Mouse (Mus musculus): Measurements from ENCODE around the gene Tnni2.

Gene Tnni2

GRCm38 (mm10) chr7:142431106-142431505 is 10.5 kb upstream of the Tnni2 start:
- DNase-seq = no peak

GRCm38 (mm10) chr7:142433623-142434022 is 8.0 kb upstream of the Tnni2 start:
- no peak for DNase-seq

- DNase-seq = no peak
Measured at GRCm38 (mm10) chr7:142434137-142434865, 7.3 kb upstream of the Tnni2 start, which contains the start of gene Syt8. TSS of gene Syt8 (plus strand) at chr7:142434850.

GRCm38 (mm10) chr7:142435524-142435923 is 6.1 kb upstream of the Tnni2 start:
- DNase-seq = peak; percentile 63

GRCm38 (mm10) chr7:142437324-142437723 is 4.3 kb upstream of the Tnni2 start:
- peak; percentile 37 for DNase-seq

- DNase-seq = no peak
Measured at GRCm38 (mm10) chr7:142439966-142440365, 1.6 kb upstream of the Tnni2 start.

- no peak for DNase-seq
Measured at GRCm38 (mm10) chr7:142440657-142441114, 922 bp upstream of the Tnni2 start.

- DNase-seq = no peak
Measured at GRCm38 (mm10) chr7:142442081-142442907, 686 bp downstream of the Tnni2 start.

- no peak for DNase-seq
Measured at GRCm38 (mm10) chr7:142442908-142443420, 1.4 kb downstream of the Tnni2 start.

GRCm38 (mm10) chr7:142443474-142443873 is 1.9 kb downstream of the Tnni2 start:
- no peak for DNase-seq

- DNase-seq = no peak
Measured at GRCm38 (mm10) chr7:142444171-142444570, 2.6 kb downstream of the Tnni2 start.

GRCm38 (mm10) chr7:142445324-142445723 is 3.7 kb downstream of the Tnni2 start:
- no peak for DNase-seq

- no peak for DNase-seq
Measured at GRCm38 (mm10) chr7:142446264-142446663, 4.7 kb downstream of the Tnni2 start.

- no peak for DNase-seq
Measured at GRCm38 (mm10) chr7:142449038-142449617, 7.5 kb downstream of the Tnni2 start.

- no peak for DNase-seq
Measured at GRCm38 (mm10) chr7:142454706-142455105, 13.1 kb downstream of the Tnni2 start.

GRCm38 (mm10) chr7:142455251-142455650 is 13.6 kb downstream of the Tnni2 start:
- no peak for DNase-seq

GRCm38 (mm10) chr7:142456806-142457205 is 15.2 kb downstream of the Tnni2 start:
- no peak for DNase-seq

- no peak for DNase-seq
Measured at GRCm38 (mm10) chr7:142457227-142457811, 15.7 kb downstream of the Tnni2 start.

- no peak for DNase-seq
Measured at GRCm38 (mm10) chr7:142458026-142458425, 16.4 kb downstream of the Tnni2 start.

GRCm38 (mm10) chr7:142458676-142459298 is 17.2 kb downstream of the Tnni2 start:
- no peak for DNase-seq

- DNase-seq = no peak
Measured at GRCm38 (mm10) chr7:142459299-142459691, 17.7 kb downstream of the Tnni2 start.

- DNase-seq = no peak
Measured at GRCm38 (mm10) chr7:142460636-142461077, 19.0 kb downstream of the Tnni2 start, which contains the start of gene Lsp1. TSS of gene Lsp1 (plus strand) at chr7:142460809.
